Mouse (Mus musculus): ENCODE results near the gene Bscl2. TPM values are rescaled to one million over a fixed set of nuclear protein-coding genes. Genes with fewer than 3 reads are reported as not detected.
"Not testable (repeated sequence)": the region's sequence is repeated elsewhere in the genome, so short reads cannot be mapped to it uniquely, and the experiment has no call there.

Bscl2 gene
- polyA plus RNA-seq, 1 experiment from 2014 or later = 43.1 TPM

DNA sequence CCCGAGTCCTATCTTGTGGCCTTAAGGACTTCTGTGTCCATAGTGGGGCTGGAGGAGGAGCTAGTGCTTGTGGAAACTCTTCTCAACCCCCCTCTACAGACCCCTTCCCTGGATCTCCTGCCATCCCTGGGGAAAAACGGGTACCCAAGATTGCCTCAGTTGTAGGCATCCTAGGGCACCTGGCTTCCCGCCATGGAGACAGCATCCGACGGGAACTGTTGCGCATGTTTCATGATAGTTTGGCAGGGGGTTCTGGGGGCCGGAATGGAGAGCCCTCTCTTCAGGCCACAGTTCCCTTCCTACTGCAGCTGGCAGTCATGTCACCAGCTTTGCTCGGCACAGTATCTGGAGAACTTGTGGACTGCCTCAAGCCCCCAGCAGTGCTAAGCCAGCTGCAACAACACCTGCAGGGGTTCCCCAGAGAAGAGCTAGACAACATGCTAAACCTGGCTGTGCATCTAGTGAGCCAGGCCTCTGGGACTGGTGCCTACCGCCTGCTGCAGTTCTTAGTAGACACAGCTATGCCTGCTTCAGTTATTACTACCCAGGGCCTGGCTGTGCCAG is 58.2 kb downstream of the Bscl2 start:
- Histone ChIP-seq H3K9me3 (no peaks in the 10 kb centered on the region), H3K4me3 (replicated peaks) (no peak overlapping the region), H3K4me1 (replicated peaks) (peaks cover 32% of the 10 kb centered on the region), H3K27ac (no peak overlapping the region), H3K27me3 (no peaks in the 10 kb centered on the region), H3K4me2 (no peak overlapping the region), H3K9ac (replicated peaks) (no peak overlapping the region), H3K36me3 (peaks cover 40% of the 10 kb centered on the region)
- no peak for ATAC-seq (ENCODE audit: insufficient number of reproducible peaks, insufficient read depth, low FRiP score, low TSS enrichment, low read depth)
- 87% methylated on average over 9 of the region's 9 CpGs for WGBS

DNA sequence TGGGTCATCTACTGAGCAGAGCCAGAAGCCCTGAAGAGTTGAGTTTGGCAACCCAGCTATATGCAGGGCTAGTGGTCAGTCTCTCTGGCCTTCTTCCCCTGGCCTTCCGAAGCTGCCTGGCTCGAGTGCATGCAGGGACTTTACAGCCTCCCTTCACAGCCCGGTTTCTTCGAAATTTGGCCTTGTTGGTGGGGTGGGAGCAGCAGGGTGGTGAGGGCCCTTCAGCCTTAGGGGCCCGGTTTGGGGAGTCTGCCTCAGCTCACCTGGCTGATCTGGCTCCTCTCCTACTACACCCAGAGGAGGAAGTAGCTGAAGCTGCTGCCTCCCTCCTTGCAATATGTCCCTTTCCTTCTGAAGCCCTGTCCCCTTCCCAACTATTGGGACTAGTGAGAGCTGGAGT is 59.0 kb downstream of the Bscl2 start:
- H3K4me3 ChIP-seq (replicated peaks); ATAC-seq (ENCODE audit: insufficient number of reproducible peaks, insufficient read depth, low FRiP score, low TSS enrichment, low read depth); H3K27me3 ChIP-seq; H3K27ac ChIP-seq; H3K9me3 ChIP-seq: not testable (repeated sequence)
- 0 out of 2 replicates have a peak overlapping the region, but pooled peaks have one; percentile 63 for H3K9ac ChIP-seq (replicated peaks)
- WGBS = 85% methylated on average over 5 of the region's 5 CpGs
- H3K4me2 ChIP-seq = peak overlapping the region; percentile 15; the same call in 1 of the 2 replicates
- peaks cover 32% of the 10 kb centered on the region for H3K4me1 ChIP-seq (replicated peaks)
- peaks cover 37% of the 10 kb centered on the region for H3K36me3 ChIP-seq

DNA sequence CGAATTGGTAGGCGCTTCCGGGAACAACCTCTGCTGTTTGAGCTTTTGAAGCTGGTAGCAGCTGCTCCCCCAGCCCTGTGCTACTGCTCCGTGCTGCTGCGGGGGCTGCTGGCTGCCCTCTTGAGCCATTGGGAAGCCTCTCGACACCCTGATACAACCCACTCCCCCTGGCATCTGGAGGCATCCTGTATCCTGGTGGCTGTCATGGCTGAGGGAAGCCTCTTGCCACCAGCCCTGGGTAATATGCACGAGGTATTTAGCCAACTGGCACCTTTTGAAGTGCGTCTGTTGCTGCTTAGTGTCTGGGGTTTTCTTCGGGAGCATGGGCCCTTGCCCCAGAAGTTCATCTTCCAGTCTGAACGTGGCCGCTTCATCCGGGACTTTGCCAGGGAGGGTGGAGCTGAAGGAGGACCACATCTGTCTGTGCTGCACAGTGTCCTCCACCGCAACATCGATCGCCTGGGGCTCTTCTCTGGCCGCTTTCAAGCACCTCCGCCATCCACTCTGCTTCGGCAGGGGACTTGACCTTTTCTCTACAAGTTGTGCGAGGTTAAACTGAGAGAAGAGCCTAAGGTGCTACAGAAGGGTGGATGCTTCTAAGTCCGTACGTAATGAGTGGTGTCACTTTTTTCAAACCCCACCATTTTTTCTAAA is 60.1 kb downstream of the Bscl2 start:
- H3K27me3 ChIP-seq, H3K9me3 ChIP-seq: not testable (repeated sequence)
- ATAC-seq (ENCODE audit: insufficient number of reproducible peaks, insufficient read depth, low FRiP score, low TSS enrichment, low read depth) = peak; percentile 44
- Histone ChIP-seq H3K4me2 (peak overlapping the region; percentile 80), H3K4me1 (replicated peaks) (peaks cover 32% of the 10 kb centered on the region), H3K9ac (replicated peaks) (peak overlapping the region; percentile 63), H3K36me3 (peaks cover 44% of the 10 kb centered on the region), H3K4me3 (replicated peaks) (peak overlapping the region; percentile 65), H3K27ac (peak overlapping the region; percentile 88)
- 23% methylated on average over 21 of the region's 21 CpGs for WGBS

DNA sequence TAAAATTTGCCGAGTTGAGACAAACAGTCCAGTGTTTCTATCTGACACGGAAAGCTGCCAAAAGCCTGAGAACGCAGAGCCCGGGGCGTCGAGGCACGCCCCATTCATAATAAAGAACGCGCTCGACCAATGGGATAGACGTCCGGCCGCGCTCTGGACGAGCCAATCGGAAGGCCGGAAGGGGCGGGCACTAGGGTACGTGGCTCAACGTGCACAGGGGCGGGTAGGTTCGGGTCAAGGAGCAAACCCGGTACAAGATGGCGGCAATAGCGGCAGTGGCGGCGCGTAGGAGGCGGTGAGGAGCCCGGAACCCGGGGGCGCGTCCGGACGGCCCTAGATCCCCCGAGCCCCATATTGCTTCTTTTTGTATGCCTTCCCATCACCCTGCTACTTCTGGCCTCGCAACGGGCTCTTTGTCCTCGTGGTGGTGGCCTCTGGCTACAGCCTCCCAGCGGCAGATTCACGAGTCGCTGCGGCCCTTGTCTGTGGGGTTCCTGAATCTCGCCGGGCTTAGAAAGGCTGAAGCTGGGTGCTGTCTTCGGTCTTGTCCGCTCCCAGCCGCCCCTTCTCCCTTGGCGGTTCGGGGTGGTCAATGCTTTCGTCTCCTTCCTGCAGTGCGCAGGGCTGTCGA is 60.7 kb downstream of the Bscl2 start, which contains the start of gene Ganab:
TSS of gene Ganab (plus strand) at position 207 of the 631 bp plus-strand sequence.
- peak within 1 kb of the TSS; percentile 65 for H3K4me3 ChIP-seq (replicated peaks)
- peak within 1 kb of the TSS; percentile 86 for H3K9ac ChIP-seq (replicated peaks)
- H3K9me3 ChIP-seq = no peaks in the 10 kb centered on the region
- WGBS = under 1% methylated on average over 53 of the region's 53 CpGs
- peak within 1 kb of the TSS; percentile 88 for H3K27ac ChIP-seq
- peaks cover 49% of the 10 kb centered on the region for H3K36me3 ChIP-seq
- H3K27me3 ChIP-seq = no peaks in the 10 kb centered on the region
- H3K4me2 ChIP-seq = peak within 1 kb of the TSS; percentile 80
- peaks cover 32% of the 10 kb centered on the region for H3K4me1 ChIP-seq (replicated peaks)
- peak; percentile 98 for ATAC-seq (ENCODE audit: insufficient number of reproducible peaks, insufficient read depth, low FRiP score, low TSS enrichment, low read depth)

Small RNA genes lying within 50 kb of the gene (microRNA-seq; reads per million reads assigned to microRNA genes)
- gene Mir5136 = not detected

Other genes starting within 250 kb of the Bscl2 start
- 0.26 TPM in 1 of 2 replicates, not detected in the other for gene Slc22a8, start 246.2 kb upstream of the Bscl2 start, polyA plus RNA-seq (2016; fragmentation: Nextera tagmentation; extraction: Ambion mirVana)
- not detected in 2 replicates for gene Slc22a6, start 219.4 kb upstream of the Bscl2 start, polyA plus RNA-seq (2016; fragmentation: Nextera tagmentation; extraction: Ambion mirVana)
- 0.41 and 0.47 TPM in 2 replicates for gene Chrm1, start 173.7 kb upstream of the Bscl2 start, polyA plus RNA-seq (2016; fragmentation: Nextera tagmentation; extraction: Ambion mirVana)
- gene Slc3a2, start 114.1 kb upstream of the Bscl2 start, polyA plus RNA-seq (2016; fragmentation: Nextera tagmentation; extraction: Ambion mirVana) = 114 and 115 TPM in 2 replicates
- 92.4 and 96.6 TPM in 2 replicates for gene Wdr74, start 101.6 kb upstream of the Bscl2 start, polyA plus RNA-seq (2016; fragmentation: Nextera tagmentation; extraction: Ambion mirVana)
- 2.7 and 3.5 TPM in 2 replicates for gene 1700092M07Rik, start 96.7 kb upstream of the Bscl2 start, polyA plus RNA-seq (2016; fragmentation: Nextera tagmentation; extraction: Ambion mirVana)
- gene Stx5a, start 96.1 kb upstream of the Bscl2 start, polyA plus RNA-seq (2016; fragmentation: Nextera tagmentation; extraction: Ambion mirVana) = 168 and 169 TPM in 2 replicates
- 219 and 237 TPM in 2 replicates for gene Nxf1, start 80.4 kb upstream of the Bscl2 start, polyA plus RNA-seq (2016; fragmentation: Nextera tagmentation; extraction: Ambion mirVana)
- 206 and 215 TPM in 2 replicates for gene Tmem223, start 66.5 kb upstream of the Bscl2 start, polyA plus RNA-seq (2016; fragmentation: Nextera tagmentation; extraction: Ambion mirVana)
- gene Tmem179b, start 63.0 kb upstream of the Bscl2 start, polyA plus RNA-seq (2016; fragmentation: Nextera tagmentation; extraction: Ambion mirVana) = 50.2 and 51.5 TPM in 2 replicates
- gene Taf6l, start 51.0 kb upstream of the Bscl2 start, polyA plus RNA-seq (2016; fragmentation: Nextera tagmentation; extraction: Ambion mirVana) = 38.8 and 41.8 TPM in 2 replicates
- gene Polr2g, start 38.9 kb upstream of the Bscl2 start, polyA plus RNA-seq (2016; fragmentation: Nextera tagmentation; extraction: Ambion mirVana) = 174 and 189 TPM in 2 replicates
- gene Zbtb3, start 34.9 kb upstream of the Bscl2 start, polyA plus RNA-seq (2016; fragmentation: Nextera tagmentation; extraction: Ambion mirVana) = 6.1 and 6.2 TPM in 2 replicates
- 70.3 and 77.2 TPM in 2 replicates for gene Ttc9c, start 18.1 kb upstream of the Bscl2 start, polyA plus RNA-seq (2016; fragmentation: Nextera tagmentation; extraction: Ambion mirVana)
- 6.0 and 6.7 TPM in 2 replicates for gene Hnrnpul2, start 17.5 kb upstream of the Bscl2 start, polyA plus RNA-seq (2016; fragmentation: Nextera tagmentation; extraction: Ambion mirVana)
- gene AC129217.1, start 7.7 kb upstream of the Bscl2 start, polyA plus RNA-seq (2016; fragmentation: Nextera tagmentation; extraction: Ambion mirVana) = not detected in 2 replicates
- 10.7 and 12.0 TPM in 2 replicates for gene Gng3, start 1.7 kb downstream of the Bscl2 start, polyA plus RNA-seq (2016; fragmentation: Nextera tagmentation; extraction: Ambion mirVana)
- gene Lrrn4cl, start 13.3 kb downstream of the Bscl2 start, polyA plus RNA-seq (2016; fragmentation: Nextera tagmentation; extraction: Ambion mirVana) = 0.24 and 0.58 TPM in 2 replicates
- gene Ubxn1, start 34.0 kb downstream of the Bscl2 start, polyA plus RNA-seq (2016; fragmentation: Nextera tagmentation; extraction: Ambion mirVana) = 184 and 185 TPM in 2 replicates
- gene Uqcc3, start 43.5 kb downstream of the Bscl2 start, polyA plus RNA-seq (2016; fragmentation: Nextera tagmentation; extraction: Ambion mirVana) = 64.0 and 66.0 TPM in 2 replicates
- gene Lbhd1, start 46.3 kb downstream of the Bscl2 start, polyA plus RNA-seq (2016; fragmentation: Nextera tagmentation; extraction: Ambion mirVana) = 82.5 and 112 TPM in 2 replicates
- gene Gm49403, start 46.5 kb downstream of the Bscl2 start, polyA plus RNA-seq (2016; fragmentation: Nextera tagmentation; extraction: Ambion mirVana) = not detected in 2 replicates
- 112 and 114 TPM in 2 replicates for gene 1810009A15Rik, start 51.4 kb downstream of the Bscl2 start, polyA plus RNA-seq (2016; fragmentation: Nextera tagmentation; extraction: Ambion mirVana)
- gene Gm49416, start 51.5 kb downstream of the Bscl2 start, polyA plus RNA-seq (2016; fragmentation: Nextera tagmentation; extraction: Ambion mirVana) = not detected in 2 replicates
- 48.9 and 51.3 TPM in 2 replicates for gene Ints5, start 55.5 kb downstream of the Bscl2 start, polyA plus RNA-seq (2016; fragmentation: Nextera tagmentation; extraction: Ambion mirVana)
- gene Ganab, start 60.6 kb downstream of the Bscl2 start, polyA plus RNA-seq (2016; fragmentation: Nextera tagmentation; extraction: Ambion mirVana) = 116 and 117 TPM in 2 replicates
- 53.5 and 53.6 TPM in 2 replicates for gene B3gat3, start 82.9 kb downstream of the Bscl2 start, polyA plus RNA-seq (2016; fragmentation: Nextera tagmentation; extraction: Ambion mirVana)
- gene Rom1, start 91.9 kb downstream of the Bscl2 start, polyA plus RNA-seq (2016; fragmentation: Nextera tagmentation; extraction: Ambion mirVana) = 2.4 and 2.6 TPM in 2 replicates
- 34.6 and 34.9 TPM in 2 replicates for gene Eml3, start 92.1 kb downstream of the Bscl2 start, polyA plus RNA-seq (2016; fragmentation: Nextera tagmentation; extraction: Ambion mirVana)
- gene Mta2, start 104.4 kb downstream of the Bscl2 start, polyA plus RNA-seq (2016; fragmentation: Nextera tagmentation; extraction: Ambion mirVana) = 227 and 231 TPM in 2 replicates
- gene Tut1, start 116.4 kb downstream of the Bscl2 start, polyA plus RNA-seq (2016; fragmentation: Nextera tagmentation; extraction: Ambion mirVana) = 37.9 and 39.7 TPM in 2 replicates
- gene Eef1g, start 129.6 kb downstream of the Bscl2 start, polyA plus RNA-seq (2016; fragmentation: Nextera tagmentation; extraction: Ambion mirVana) = 472 and 476 TPM in 2 replicates
- gene Ahnak, start 151.8 kb downstream of the Bscl2 start, polyA plus RNA-seq (2016; fragmentation: Nextera tagmentation; extraction: Ambion mirVana) = 20.5 and 24.1 TPM in 2 replicates